Mouse (Mus musculus): ENCODE results near the gene Dlx5. TPM values are rescaled to one million over a fixed set of nuclear protein-coding genes. Genes with fewer than 3 reads are reported as not detected.

The Dlx5 gene
- total and polyA plus RNA-seq, 3 experiments: not detected

GRCm38 (mm10) chr6:6877981-6878840 lies 3.7 kb downstream of the Dlx5 start:
- H3K27me3 ChIP-seq (replicated peaks): no peaks in the 10 kb centered on the region
- H3K9ac ChIP-seq (ENCODE audit: insufficient read depth, low read depth): no peak overlapping the region
- dilution Hi-C loops (cut with MboI; ENCODE audit: extremely low pct_ligation_motif_present, extremely low pct_unique_long_range_greater_than_20kb, low sequenced_read_pairs): no loop called here
- H3K9me3 ChIP-seq (replicated peaks; ENCODE audit: low read length): peaks cover 1% of the 10 kb centered on the region
- in situ Hi-C loops (cut with MboI; ENCODE audit: low pct_ligation_motif_present, low pct_unique_long_range_greater_than_20kb, low sequenced_read_pairs): loop anchor here (25.0 kb wide), 2 partner anchors 591 to 766 kb away; no protein-coding TSS in a partner anchor
- no peak overlapping the region for H3K27ac ChIP-seq (ENCODE audit: insufficient read depth, low read depth)
- H3K79me2 ChIP-seq (replicated peaks; ENCODE audit: control insufficient read depth, extremely low read depth, insufficient read depth, poor library complexity, severe bottlenecking): no peaks in the 10 kb centered on the region
- DNase-seq (ENCODE audit: extremely low read depth): no peak
- H3K4me2 ChIP-seq (ENCODE audit: insufficient read depth, low read depth, poor library complexity, severe bottlenecking): no peak overlapping the region
- H3K4me3 ChIP-seq (replicated peaks in 1 of 3; ENCODE audit: low read depth in 2 of 3, low read length in 2 of 3, poor library complexity in 1 of 3): no peak overlapping the region
- no peaks in the 10 kb centered on the region for H3K36me3 ChIP-seq (replicated peaks in 1 of 2; ENCODE audit: control insufficient read depth in 1 of 2, insufficient read depth in 1 of 2, low read length in 1 of 2)
- H3K4me1 ChIP-seq (ENCODE audit: control insufficient read depth in 1 of 2, insufficient read depth in 2 of 2): no peaks in the 10 kb centered on the region
- no peak for TF ChIP-seq JUN (IDR thresholded peaks at IDR 0.05; ENCODE audit: insufficient read depth, low read depth, low read length)
- TF ChIP-seq MYC (IDR thresholded peaks at IDR 0.05; ENCODE audit: low read depth, low read length): no peak
- no peak for TF ChIP-seq USF2 (conservative IDR thresholded peaks at IDR 0.05; ENCODE audit: low read depth, low read length)
- TF ChIP-seq PAX5 (IDR thresholded peaks at IDR 0.05; ENCODE audit: low read length): no peak
- no peak for TF ChIP-seq CHD1 (IDR thresholded peaks at IDR 0.05; ENCODE audit: low read depth, low read length)
- TF ChIP-seq MAX (IDR thresholded peaks at IDR 0.05; ENCODE audit: low read length): no peak
- no peak for TF ChIP-seq USF1 (IDR thresholded peaks at IDR 0.05; ENCODE audit: low read depth, low read length)

- no peak for DNase-seq (ENCODE audit: extremely low read depth)
- H3K27me3 ChIP-seq (replicated peaks): no peaks in the 10 kb centered on the region
- peaks cover 1% of the 10 kb centered on the region for H3K9me3 ChIP-seq (replicated peaks; ENCODE audit: low read length)
- H3K27ac ChIP-seq (ENCODE audit: insufficient read depth, low read depth): no peak overlapping the region
- H3K9ac ChIP-seq (ENCODE audit: insufficient read depth, low read depth): no peak overlapping the region
- H3K4me2 ChIP-seq (ENCODE audit: insufficient read depth, low read depth, poor library complexity, severe bottlenecking): no peak overlapping the region
- no peaks in the 10 kb centered on the region for H3K79me2 ChIP-seq (replicated peaks; ENCODE audit: control insufficient read depth, extremely low read depth, insufficient read depth, poor library complexity, severe bottlenecking)
- dilution Hi-C loops (cut with MboI; ENCODE audit: extremely low pct_ligation_motif_present, extremely low pct_unique_long_range_greater_than_20kb, low sequenced_read_pairs) (no loop called here), in situ Hi-C loops (cut with MboI; ENCODE audit: low pct_ligation_motif_present, low pct_unique_long_range_greater_than_20kb, low sequenced_read_pairs) (loop anchor here (25.0 kb wide), 2 partner anchors 590 to 765 kb away; no protein-coding TSS in a partner anchor)
- no peaks in the 10 kb centered on the region for H3K36me3 ChIP-seq (replicated peaks in 1 of 2; ENCODE audit: control insufficient read depth in 1 of 2, insufficient read depth in 1 of 2, low read length in 1 of 2)
- TF ChIP-seq ELF1 (IDR thresholded peaks at IDR 0.05; ENCODE audit: low read depth, low read length) (no peak), MAFK (IDR thresholded peaks at IDR 0.05; ENCODE audit: insufficient replicate concordance, low read length) (no peak), ETS1 (conservative IDR thresholded peaks at IDR 0.05; ENCODE audit: low read depth, low read length) (no peak), POLR2A (IDR thresholded peaks at IDR 0.05; ENCODE audit: low read depth, low read length) (no peak), ZMIZ1 (IDR thresholded peaks at IDR 0.05; ENCODE audit: low read depth, low read length) (no peak), BHLHE40 (IDR thresholded peaks at IDR 0.05; ENCODE audit: low read depth, low read length) (no peak), NRF1 (IDR thresholded peaks at IDR 0.05; ENCODE audit: low read depth, low read length) (no peak), ZKSCAN1 (IDR thresholded peaks at IDR 0.05; ENCODE audit: borderline replicate concordance, low read depth, low read length) (no peak), UBTF (IDR thresholded peaks at IDR 0.05; ENCODE audit: low read depth, low read length) (no peak), JUN (IDR thresholded peaks at IDR 0.05; ENCODE audit: insufficient read depth, low read depth, low read length) (no peak), RAD21 (IDR thresholded peaks at IDR 0.05; ENCODE audit: low read depth, low read length) (no peak), PAX5 (IDR thresholded peaks at IDR 0.05; ENCODE audit: low read length) (no peak), SMC3 (IDR thresholded peaks at IDR 0.05; ENCODE audit: low read depth, low read length) (no peak), NELFE (IDR thresholded peaks at IDR 0.05; ENCODE audit: low read depth, low read length) (no peak), CHD1 (IDR thresholded peaks at IDR 0.05; ENCODE audit: low read depth, low read length) (no peak)
- H3K4me3 ChIP-seq (replicated peaks in 1 of 3; ENCODE audit: low read depth in 2 of 3, low read length in 2 of 3, poor library complexity in 1 of 3): no peak overlapping the region
- no peaks in the 10 kb centered on the region for H3K4me1 ChIP-seq (ENCODE audit: control insufficient read depth in 1 of 2, insufficient read depth in 2 of 2)
These were observed 4.5 kb downstream of the Dlx5 start for GRCm38 (mm10) chr6:6877346-6877910.

Data from CH12.LX (cell line).